ENCODE assay signal across 8 mouse cellular contexts in genomic region chr9:108842989-108843388, GRCm38 (mm10). TPM values are rescaled to one million over a fixed set of nuclear protein-coding genes. Genes with fewer than 3 reads are reported as not detected.
DNase-seq lines count a peak whose midpoint lies in the region; ATAC-seq and TF ChIP-seq lines count a peak whose summit lies in the region.

No protein-coding gene starts in this region.

- peak overlapping the region; percentile 39; the same call in 1 of the 2 replicates for H3K9ac ChIP-seq in ES-E14 (ENCODE audit: insufficient read depth, low read depth, low read length, poor library complexity, severe bottlenecking)
- H3K9ac ChIP-seq in hindbrain, embryonic 13.5 days: no peak overlapping the region

- TF ChIP-seq CTCF in cerebellum, adult 2 months (IDR thresholded peaks at IDR 0.05; ENCODE audit: borderline replicate concordance, insufficient read depth, low read depth, low read length): peak; percentile 56

- WGBS in cerebellum, adult 2 months: 5% methylated on average over 14 of the region's 14 CpGs
- WGBS in hindbrain, embryonic 13.5 days: 21% methylated on average over 14 of the region's 14 CpGs

- peak overlapping the region; percentile 19 to 39; a peak in 2 of 4 replicates for H3K4me3 ChIP-seq in ES-E14 (ENCODE audit: insufficient read depth in 1 of 2, low read depth in 1 of 2, low read length in 2 of 2, poor library complexity in 1 of 2, severe bottlenecking in 1 of 2)
- H3K4me3 ChIP-seq in cerebellum, adult 2 months (replicated peaks; ENCODE audit: insufficient read depth, low read depth, low read length): no peak overlapping the region
- H3K4me3 ChIP-seq in hindbrain, embryonic 13.5 days: no peak overlapping the region

- H3K9me3 ChIP-seq in ES-E14 (ENCODE audit: control insufficient read depth, insufficient read depth, low read depth, low read length): no peaks in the 10 kb centered on the region
- H3K9me3 ChIP-seq in hindbrain, embryonic 13.5 days: no peaks in the 10 kb centered on the region

- no peaks in the 10 kb centered on the region for H3K27me3 ChIP-seq in cerebellum, adult 2 months (ENCODE audit: control insufficient read depth, insufficient read depth, low read length)
- H3K27me3 ChIP-seq in hindbrain, embryonic 13.5 days: no peaks in the 10 kb centered on the region

- DNase-seq in ES-E14 (ENCODE audit: low read depth, low spot score): no peak
- DNase-seq in cerebellum, adult 2 months: peak; percentile 84 to 89
- peak; percentile 40 to 54 for DNase-seq in frontal cortex, postnatal 10 days (ENCODE audit: low spot score in 2 of 2)
- peak; percentile 36 to 53 for DNase-seq in layer of hippocampus, postnatal 25 days (ENCODE audit: extremely low spot score in 1 of 2, low spot score in 1 of 2)
- DNase-seq in lung, postnatal 36 days: peak; percentile 54
- no peak for DNase-seq in thymus, postnatal 36 days
- no peak for DNase-seq in urinary bladder, adult 2 months (ENCODE audit: low spot score)

- in situ Hi-C loops in ES-E14 (cut with MboI; ENCODE audit: low sequenced_read_pairs in 2 of 2, unreplicated experiment in 2 of 2): no loop called here

- no peak for ATAC-seq in hindbrain, embryonic 13.5 days (ENCODE audit: low FRiP score)

- peaks cover 0 to 10% of the 10 kb centered on the region in 2 experiments; a peak in 1 of 4 replicates for H3K4me1 ChIP-seq in ES-E14 (ENCODE audit: control insufficient read depth in 2 of 2, insufficient read depth in 2 of 2, low read length in 2 of 2, poor library complexity in 1 of 2)
- peaks cover 21% of the 10 kb centered on the region for H3K4me1 ChIP-seq in cerebellum, adult 2 months (ENCODE audit: control insufficient read depth, insufficient read depth, low read length)
- H3K4me1 ChIP-seq in hindbrain, embryonic 13.5 days (replicated peaks): no peaks in the 10 kb centered on the region

- no peak overlapping the region for H3K27ac ChIP-seq in ES-E14 (ENCODE audit: insufficient read depth, low read depth, low read length, poor library complexity, severe bottlenecking)
- H3K27ac ChIP-seq in cerebellum, adult 2 months (ENCODE audit: insufficient read depth, low read length): no peak overlapping the region
- no peak overlapping the region for H3K27ac ChIP-seq in hindbrain, embryonic 13.5 days

- 0 out of 2 replicates have a peak overlapping the region, but pooled peaks have one; percentile 1 for H3K4me2 ChIP-seq in hindbrain, embryonic 13.5 days

- peaks cover 3% of the 10 kb centered on the region; the same call in 1 of the 2 replicates for H3K36me3 ChIP-seq in ES-E14 (ENCODE audit: control insufficient read depth, insufficient read depth, low read length, poor library complexity, severe bottlenecking)
- peaks cover 100% of the 10 kb centered on the region for H3K36me3 ChIP-seq in hindbrain, embryonic 13.5 days

- no peak for TF ChIP-seq POLR2A in cerebellum, adult 2 months (IDR thresholded peaks at IDR 0.05; ENCODE audit: borderline replicate concordance, insufficient read depth, low read length)

TF ChIP-seq in ES-E14, 5 proteins besides CTCF, POLR2A, EP300 and RAD21:
- TF ChIP-seq MAFK (IDR thresholded peaks at IDR 0.05; ENCODE audit: insufficient read depth, low read depth, low read length) (no peak), ZC3H11A (IDR thresholded peaks at IDR 0.05; ENCODE audit: borderline replicate concordance, low read depth, low read length) (no peak), HCFC1 (IDR thresholded peaks at IDR 0.05; ENCODE audit: borderline replicate concordance, insufficient read depth, low read length) (no peak), CHD2 (IDR thresholded peaks at IDR 0.05; ENCODE audit: low read depth, low read length) (no peak), ZNF384 (IDR thresholded peaks at IDR 0.05; ENCODE audit: low read depth, low read length) (no peak)

RNA-seq across cellular contexts. Expression of gene Slc26a6, which starts 10.1 kb away (rescaled TPM):
- total RNA-seq in ES-E14 (2012; rRNA removed): 15.1 and 19.8 TPM in 2 replicates
- polyA plus RNA-seq in cerebellum, adult 2 months (2012; rRNA removed): 22.6 and 28.2 TPM in 2 replicates
- polyA plus RNA-seq in hindbrain, embryonic 13.5 days (2015; fragmentation: Nextera tagmentation; extraction: Ambion mirVana): 15.1 and 16.1 TPM in 2 replicates
- total RNA-seq in layer of hippocampus, postnatal 25 days (2021): 10 to 100 TPM; 21.4 to 21.5 TPM
- polyA plus RNA-seq in urinary bladder, adult 2 months (2012; rRNA removed): 9.7 and 9.8 TPM in 2 replicates

RNA-seq across cellular contexts. Expression of gene Celsr3, which starts 16.9 kb away (rescaled TPM):
- total RNA-seq in ES-E14 (2012; rRNA removed): 4.3 and 14.6 TPM in 2 replicates
- 77.1 and 88.3 TPM in 2 replicates for polyA plus RNA-seq in cerebellum, adult 2 months (2012; rRNA removed)
- polyA plus RNA-seq in hindbrain, embryonic 13.5 days (2015; fragmentation: Nextera tagmentation; extraction: Ambion mirVana): 13.8 and 14.3 TPM in 2 replicates
- total RNA-seq in layer of hippocampus, postnatal 25 days (2021): 10 to 100 TPM; 42.5 to 66.0 TPM
- polyA plus RNA-seq in urinary bladder, adult 2 months (2012; rRNA removed): 0.19 and 0.23 TPM in 2 replicates

RNA-seq across cellular contexts. Expression of gene Nckipsd, which starts 34.8 kb away (rescaled TPM):
- total RNA-seq in ES-E14 (2012; rRNA removed): 17.4 and 20.2 TPM in 2 replicates
- polyA plus RNA-seq in cerebellum, adult 2 months (2012; rRNA removed): 73.9 and 76.9 TPM in 2 replicates
- polyA plus RNA-seq in hindbrain, embryonic 13.5 days (2015; fragmentation: Nextera tagmentation; extraction: Ambion mirVana): 25.9 and 30.7 TPM in 2 replicates
- 10 to 100 TPM; 64.9 to 68.1 TPM for total RNA-seq in layer of hippocampus, postnatal 25 days (2021)
- 10.2 and 11.7 TPM in 2 replicates for polyA plus RNA-seq in urinary bladder, adult 2 months (2012; rRNA removed)

RNA-seq across cellular contexts. Expression of gene Ip6k2, which starts 59.4 kb away (rescaled TPM):
- 23.0 and 24.4 TPM in 2 replicates for total RNA-seq in ES-E14 (2012; rRNA removed)
- polyA plus RNA-seq in cerebellum, adult 2 months (2012; rRNA removed): 162 and 168 TPM in 2 replicates
- 222 and 228 TPM in 2 replicates for polyA plus RNA-seq in hindbrain, embryonic 13.5 days (2015; fragmentation: Nextera tagmentation; extraction: Ambion mirVana)
- total RNA-seq in layer of hippocampus, postnatal 25 days (2021): 100 to 1,000 TPM; 203 to 244 TPM
- 77.3 and 97.8 TPM in 2 replicates for polyA plus RNA-seq in urinary bladder, adult 2 months (2012; rRNA removed)

Comparison
In these comparisons a context has a peak if more than half of its experiments do, and no peak if none do; other contexts are left out.
1. DNase-seq: peak in cerebellum, adult 2 months (2 of 2), frontal cortex, postnatal 10 days (2 of 2), layer of hippocampus, postnatal 25 days (2 of 2) and lung, postnatal 36 days (single experiment); none in ES-E14 (single experiment), thymus, postnatal 36 days (0 of 2) and urinary bladder, adult 2 months (single experiment).
2. H3K4me3 ChIP-seq: peak in ES-E14 (2 of 2); none in cerebellum, adult 2 months (single experiment) and hindbrain, embryonic 13.5 days (single experiment).
3. RNA of gene Celsr3, which starts 16.9 kb away (polyA plus RNA-seq): 77.1 to 88.3 TPM in cerebellum, adult 2 months and 13.8 to 14.3 TPM in hindbrain, embryonic 13.5 days; 0.19 to 0.23 TPM in urinary bladder, adult 2 months; every median in the first group is over 10 times any median in the second.